Comparison of ENCODE assay signal across 8 mouse cellular contexts in genomic region chrX:151520458-151521322, GRCm38 (mm10). TPM values are rescaled to one million over a fixed set of nuclear protein-coding genes. Genes with fewer than 3 reads are reported as not detected.
DNase-seq lines count a peak whose midpoint lies in the region; ATAC-seq lines count a peak whose summit lies in the region.

TSS of gene Phf8 (plus strand) at chrX:151520672.

- peak; percentile 97 for ATAC-seq in hindbrain, embryonic 11.5 days (ENCODE audit: low FRiP score)

- no peaks in the 10 kb centered on the region for H3K27me3 ChIP-seq in hindbrain, embryonic 11.5 days (ENCODE audit: control insufficient read depth, insufficient read depth, low read length)

- 15% methylated on average over 61 of the region's 68 CpGs for WGBS in hindbrain, embryonic 11.5 days

- H3K36me3 ChIP-seq in hindbrain, embryonic 11.5 days (ENCODE audit: control insufficient read depth, insufficient read depth, low read length) = no peaks in the 10 kb centered on the region

- H3K9me3 ChIP-seq in hindbrain, embryonic 11.5 days (ENCODE audit: control insufficient read depth, low read length) = no peaks in the 10 kb centered on the region

- peak; percentile 95 for DNase-seq in Muller cell, postnatal 12 days (ENCODE audit: inconsistent ontology term)
- peak; percentile 97 for DNase-seq in cerebellum, adult 9-11 months
- DNase-seq in frontal cortex, adult 2 months (ENCODE audit: extremely low spot score in 1 of 2, low spot score in 1 of 2) = peak; percentile 89 to 95
- peak; percentile 91 for DNase-seq in hindbrain, embryonic 11.5 days (ENCODE audit: low spot score)
- DNase-seq in layer of hippocampus, postnatal 10 days (ENCODE audit: low spot score in 2 of 2) = peak; percentile 91 to 92
- DNase-seq in lung, postnatal 10 days = peak; percentile 97
- peak; percentile 94 for DNase-seq in ovary, postnatal 36 days (ENCODE audit: low spot score)
- DNase-seq in thymus, postnatal 25 days = peak; percentile 94

- H3K4me3 ChIP-seq in hindbrain, embryonic 11.5 days (ENCODE audit: low read depth, low read length) = peak within 1 kb of the TSS; percentile 51

- H3K4me2 ChIP-seq in hindbrain, embryonic 11.5 days (replicated peaks; ENCODE audit: low read depth, low read length) = peak within 1 kb of the TSS; percentile 55

- H3K9ac ChIP-seq in hindbrain, embryonic 11.5 days (ENCODE audit: low read depth, low read length) = peak within 1 kb of the TSS; percentile 71

- no peaks in the 10 kb centered on the region for H3K4me1 ChIP-seq in hindbrain, embryonic 11.5 days (replicated peaks; ENCODE audit: control insufficient read depth, insufficient read depth, low read length)

- peak within 1 kb of the TSS; percentile 93 for H3K27ac ChIP-seq in hindbrain, embryonic 11.5 days (ENCODE audit: low read depth, low read length)

RNA-seq across cellular contexts. Expression of gene Phf8, which starts in this region (rescaled TPM):
- 20.2 and 21.3 TPM in 2 replicates for polyA plus RNA-seq in frontal cortex, adult 2 months (2012; rRNA removed)
- polyA plus RNA-seq in hindbrain, embryonic 11.5 days (2014; fragmentation: Nextera tagmentation; extraction: Ambion mirVana) = 30.5 and 31.9 TPM in 2 replicates
- total RNA-seq in layer of hippocampus, postnatal 10 days (2021) = 10 to 100 TPM; 30.8 to 32.5 TPM

Comparison
In these comparisons a context has a peak if more than half of its experiments do, and no peak if none do; other contexts are left out.
1. Peak in every context shown above with its lines: DNase-seq, ATAC-seq, H3K4me3 ChIP-seq and H3K27ac ChIP-seq.